Mouse (Mus musculus) lung, adult 2 months (tissue): Measurements from ENCODE around the gene Samd5.

Experiments
- CTCF ChIP-seq: fragments of 200-500 bp; IDR thresholded peaks from 2 replicates; pipeline ENCODE4 v1.5.1; 2011; ENCODE audit warnings: mild to moderate bottlenecking, low read length, control low read depth; ENCODE audit not compliant: insufficient read depth
- POLR2A ChIP-seq: fragments of 200-500 bp; IDR thresholded peaks from 2 replicates; pipeline ENCODE4 v1.6.1; 2011; ENCODE audit warnings: low read depth, mild to moderate bottlenecking, control low read depth, low read length, borderline replicate concordance; ENCODE audit errors: extremely low read depth

GRCm38 (mm10) chr10:9704956-9705355 lies 29.9 kb upstream of the Samd5 start:
- no peak for TF ChIP-seq POLR2A
- no peak for TF ChIP-seq CTCF
